Mouse (Mus musculus) lung, embryonic 16.5 days (tissue): ENCODE data around the gene Hist1h2bg. TPM values are rescaled to one million over a fixed set of nuclear protein-coding genes. Genes with fewer than 3 reads are reported as not detected.
"Not testable (repeated sequence)": the region's sequence is repeated elsewhere in the genome, so short reads cannot be mapped to it uniquely, and the experiment has no call there.

Experiments
- ATAC-seq: fragments of 200-750 bp; cut with Nextera tagmentation; 2 replicates; pipeline ENCODE4 v1.8.0; 2017; ENCODE audit warnings: low read depth, mild to moderate bottlenecking, moderate library complexity
- H3K27ac ChIP-seq: fragments of 300-500 bp; sonication (generic); 2 replicates; pipeline ENCODE4 v1.5.1; 2014; ENCODE audit warnings: mild to moderate bottlenecking, control low read depth, low read length
- H3K27me3 ChIP-seq: fragments of 300-500 bp; sonication (generic); 2 replicates; pipeline ENCODE4 v1.6.1; 2014; ENCODE audit warnings: low read depth, low read length, mixed read lengths; ENCODE audit not compliant: control insufficient read depth, insufficient read depth
- H3K36me3 ChIP-seq: fragments of 300-500 bp; sonication (generic); 2 replicates; pipeline ENCODE4 v1.6.1; 2014; ENCODE audit warnings: low read length; ENCODE audit not compliant: control insufficient read depth, insufficient read depth
- H3K4me1 ChIP-seq: fragments of 300-500 bp; sonication (generic); replicated peaks from 2 replicates; pipeline ENCODE4 v1.6.1; 2014; ENCODE audit warnings: low read length, mixed read lengths; ENCODE audit not compliant: control insufficient read depth, insufficient read depth
- H3K4me2 ChIP-seq: fragments of 300-500 bp; sonication (generic); 2 replicates; pipeline ENCODE4 v1.6.1; 2014; ENCODE audit warnings: low read depth, low read length, control low read depth
- H3K4me3 ChIP-seq: fragments of 300-500 bp; sonication (generic); 2 replicates; pipeline ENCODE4 v1.5.1; 2014; ENCODE audit warnings: mild to moderate bottlenecking, low read length, control low read depth
- H3K9ac ChIP-seq: fragments of 300-500 bp; sonication (generic); 2 replicates; pipeline ENCODE4 v1.6.1; 2014; ENCODE audit warnings: low read length, control low read depth
- H3K9me3 ChIP-seq: fragments of 300-500 bp; sonication (generic); 2 replicates; pipeline ENCODE4 v1.6.1; 2016; ENCODE audit warnings: low read length; ENCODE audit not compliant: control insufficient read depth
- WGBS: fragments of 180-500 bp; shearing (Covaris S2); extraction: QIAGEN DNeasy Blood & Tissue Kit; methylation state at CpG from one replicate; pipeline ENCODE4 v1.1.7; 2014; 5-methylcytosine and 5-hydroxymethylcytosine counted together
- polyA plus RNA-seq: library from polyadenylated mRNA; unstranded; fragments of >200 nt; fragmentation: Nextera tagmentation; extraction: Ambion mirVana; gene quantifications from 2 replicates; pipeline ENCODE4 v1.2.1, GENCODE M21; 2015

Hist1h2bg gene
- polyA plus RNA-seq, 1 experiment from 2014 or later = 15.8 TPM

DNA sequence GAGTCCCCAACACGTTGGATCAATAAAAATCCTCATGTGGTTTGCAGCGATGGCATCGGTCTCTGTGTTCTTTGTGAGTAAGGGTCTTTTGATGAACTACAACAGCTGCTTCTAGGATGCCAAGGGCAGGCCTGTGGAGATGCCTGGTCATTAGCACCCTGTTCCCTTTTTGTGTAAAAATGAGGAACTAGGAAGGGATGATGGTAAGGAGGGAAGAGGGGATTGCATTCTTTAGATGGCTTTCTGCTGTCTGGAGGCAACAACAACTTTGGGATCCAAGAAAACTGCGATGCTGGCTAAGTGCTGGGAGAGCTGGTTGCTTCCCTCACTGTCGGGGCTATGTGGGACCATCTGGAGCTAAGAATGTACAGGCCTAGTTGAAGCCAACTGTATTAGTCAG, 32.9 kb upstream of the Hist1h2bg start:
- WGBS = 78% methylated on average over 5 of the region's 5 CpGs
- Histone ChIP-seq H3K9me3 (no peaks in the 10 kb centered on the region), H3K4me3 (no peak overlapping the region), H3K27me3 (no peaks in the 10 kb centered on the region), H3K27ac (no peak overlapping the region), H3K4me1 (peaks cover 12% of the 10 kb centered on the region), H3K9ac (no peak overlapping the region), H3K4me2 (no peak overlapping the region), H3K36me3 (no peaks in the 10 kb centered on the region)
- no peak for ATAC-seq

DNA sequence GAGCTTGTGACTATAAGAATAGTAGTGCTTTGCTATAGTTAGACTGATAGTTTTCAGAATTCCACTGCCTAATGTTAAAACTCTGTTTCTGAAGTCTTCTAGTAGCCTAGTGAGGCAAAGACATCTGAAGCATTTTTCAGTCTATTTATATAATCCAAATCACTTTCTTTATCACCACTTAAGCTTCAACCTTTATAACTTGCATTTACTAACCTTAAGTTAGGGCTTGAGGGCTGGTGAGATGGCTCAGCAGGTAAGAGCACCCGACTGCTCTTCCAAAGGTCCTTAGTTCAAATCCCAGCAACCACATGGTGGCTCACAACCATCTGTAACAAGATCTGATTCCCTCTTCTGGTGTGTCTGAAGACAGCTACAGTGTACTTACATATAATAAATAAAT, 31.4 kb upstream of the Hist1h2bg start:
- not testable (repeated sequence) for H3K27me3 ChIP-seq, H3K4me2 ChIP-seq, H3K36me3 ChIP-seq, ATAC-seq, H3K27ac ChIP-seq, H3K9me3 ChIP-seq, H3K4me3 ChIP-seq, H3K9ac ChIP-seq
- 58% methylated on average over 1 of the region's 1 CpGs for WGBS
- H3K4me1 ChIP-seq = peaks cover 12% of the 10 kb centered on the region

DNA sequence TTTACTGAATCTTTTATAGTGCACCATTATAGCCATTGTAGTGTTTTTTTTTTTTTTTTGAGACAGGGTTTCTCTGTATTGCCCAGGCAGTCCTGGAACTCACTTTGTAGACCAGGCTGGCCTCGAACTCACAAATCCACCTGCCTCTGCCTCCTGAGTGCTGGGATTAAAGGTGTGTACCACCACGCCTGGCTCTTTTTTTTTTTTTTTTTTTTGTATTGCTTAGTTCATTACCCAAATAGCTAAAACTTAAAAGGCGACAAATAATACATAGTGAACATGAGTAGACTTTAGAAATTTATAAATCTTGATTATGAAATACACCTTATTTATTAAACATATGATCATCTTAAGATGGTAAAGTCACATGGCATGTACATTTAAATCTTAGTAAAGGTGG, 29.7 kb upstream of the Hist1h2bg start:
- Histone ChIP-seq H3K4me3 (no peak overlapping the region), H3K27ac (no peak overlapping the region), H3K9ac (no peak overlapping the region), H3K4me1 (peaks cover 9% of the 10 kb centered on the region), H3K4me2 (no peak overlapping the region), H3K9me3 (no peaks in the 10 kb centered on the region), H3K36me3 (no peaks in the 10 kb centered on the region), H3K27me3 (no peaks in the 10 kb centered on the region)
- WGBS = 78% methylated on average over 3 of the region's 3 CpGs
- no peak for ATAC-seq

DNA sequence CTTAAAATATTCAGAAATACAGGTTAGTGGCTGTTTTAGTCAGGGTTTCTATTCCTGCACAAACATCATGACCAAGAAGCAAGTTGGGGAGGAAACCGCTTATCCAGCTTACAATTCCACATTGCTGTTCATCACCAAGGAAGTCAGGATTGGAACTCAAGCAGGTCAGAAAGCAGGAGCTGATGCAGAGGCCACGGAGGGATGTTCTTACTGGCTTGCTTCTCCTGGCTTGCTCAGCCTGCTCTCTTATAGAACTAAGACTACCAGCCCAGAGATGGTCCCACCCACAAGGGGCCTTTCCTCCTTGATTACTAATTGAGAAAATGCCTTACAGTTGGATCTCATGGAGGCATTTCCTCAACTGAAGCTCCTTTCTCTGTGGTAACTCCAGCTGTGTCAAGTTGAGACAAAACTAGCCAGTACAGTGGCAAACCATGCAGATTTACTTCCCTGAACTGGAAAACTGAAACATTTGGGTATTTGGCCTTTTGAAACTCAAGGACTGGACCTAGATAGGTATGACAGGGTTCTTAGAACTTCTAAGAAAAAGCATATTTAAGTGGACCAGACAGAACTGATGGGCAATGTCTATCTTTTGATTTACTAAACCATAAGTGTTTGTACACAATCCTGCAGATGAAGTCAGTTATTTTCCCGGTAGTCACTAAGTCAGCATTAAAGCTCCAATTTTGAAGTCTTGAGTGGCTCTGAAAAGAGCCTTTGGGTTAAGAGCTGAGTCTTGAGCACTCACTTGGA, 28.8 kb upstream of the Hist1h2bg start:
- Histone ChIP-seq H3K4me2 (peak overlapping the region; percentile 67), H3K27ac (peak overlapping the region; percentile 88), H3K4me3 (peak overlapping the region; percentile 54), H3K9ac (peak overlapping the region; percentile 70)
- H3K27me3 ChIP-seq, H3K36me3 ChIP-seq, H3K9me3 ChIP-seq, ATAC-seq, H3K4me1 ChIP-seq: not testable (repeated sequence)
- 3% methylated on average over 3 of the region's 3 CpGs for WGBS

DNA sequence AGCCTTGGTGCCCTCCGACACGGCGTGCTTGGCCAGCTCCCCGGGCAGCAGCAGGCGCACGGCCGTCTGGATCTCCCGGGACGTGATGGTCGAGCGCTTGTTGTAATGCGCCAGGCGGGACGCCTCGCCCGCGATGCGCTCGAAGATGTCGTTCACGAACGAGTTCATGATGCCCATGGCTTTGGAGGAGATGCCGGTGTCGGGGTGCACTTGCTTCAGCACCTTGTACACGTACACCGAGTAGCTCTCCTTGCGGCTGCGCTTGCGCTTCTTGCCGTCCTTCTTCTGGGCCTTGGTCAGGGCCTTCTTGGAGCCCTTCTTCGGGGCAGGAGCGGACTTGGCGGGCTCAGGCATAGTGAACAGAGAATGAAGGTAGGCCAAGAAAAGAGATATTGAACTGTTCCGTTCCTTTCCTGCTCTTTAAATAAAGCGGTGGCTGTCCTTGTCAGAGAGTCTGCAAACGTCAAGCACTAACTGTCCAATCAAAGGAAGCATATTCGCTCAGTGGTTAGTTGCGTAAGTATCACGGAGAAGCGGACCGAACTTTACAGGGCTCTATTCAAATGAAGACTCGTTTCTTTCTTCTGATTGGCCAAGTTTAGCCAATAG, 28.1 kb upstream of the Hist1h2bg start, which contains the start of gene Hist1h2bh:
Hist1h2bh (minus strand) TSS at position 394 of the 609 bp plus-strand sequence.
- peak; percentile 95 for ATAC-seq
- H3K9ac ChIP-seq = peak within 1 kb of the TSS; percentile 70
- H3K4me2 ChIP-seq = peak within 1 kb of the TSS; percentile 77
- H3K4me3 ChIP-seq = peak within 1 kb of the TSS; percentile 54
- H3K4me1 ChIP-seq, H3K9me3 ChIP-seq, H3K36me3 ChIP-seq, H3K27me3 ChIP-seq: not testable (repeated sequence)
- peak within 1 kb of the TSS; percentile 97 for H3K27ac ChIP-seq
- WGBS = under 1% methylated on average over 22 of the region's 42 CpGs

DNA sequence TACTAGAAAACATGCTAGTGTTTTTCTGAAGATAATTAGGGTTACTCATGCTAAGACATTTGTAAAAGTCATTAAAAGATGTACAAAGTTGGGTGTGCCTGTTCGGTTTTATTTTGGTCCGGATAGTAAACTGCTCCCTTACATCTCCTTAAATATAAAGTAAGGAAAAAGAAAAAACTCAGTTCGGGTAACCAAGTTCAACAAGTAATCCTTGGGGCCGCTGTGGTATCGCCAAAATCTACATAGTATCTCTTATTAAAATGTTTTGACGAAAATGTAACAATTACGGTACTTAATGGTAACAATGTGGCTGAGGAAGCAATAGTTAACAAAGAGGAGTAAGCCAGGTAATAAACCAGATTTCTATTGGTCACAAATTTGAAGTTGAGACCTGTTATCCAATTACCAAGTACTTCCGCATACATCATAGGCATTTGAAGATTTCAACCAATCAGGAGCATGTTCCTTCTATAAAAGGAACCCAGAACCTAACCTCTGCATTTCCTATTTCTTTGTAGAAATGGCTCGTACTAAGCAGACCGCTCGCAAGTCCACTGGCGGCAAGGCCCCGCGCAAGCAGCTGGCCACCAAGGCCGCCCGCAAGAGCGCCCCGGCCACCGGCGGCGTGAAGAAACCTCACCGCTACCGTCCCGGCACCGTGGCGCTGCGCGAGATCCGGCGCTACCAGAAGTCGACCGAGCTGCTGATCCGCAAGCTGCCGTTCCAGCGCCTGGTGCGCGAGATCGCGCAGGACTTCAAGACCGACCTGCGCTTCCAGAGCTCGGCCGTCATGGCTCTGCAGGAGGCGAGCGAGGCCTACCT, 27.0 kb upstream of the Hist1h2bg start, which contains the start of gene Hist1h3f:
Hist1h3f (plus strand) TSS at position 88 of the 822 bp plus-strand sequence.
- H3K9ac ChIP-seq = peak within 1 kb of the TSS; percentile 70
- peak within 1 kb of the TSS; percentile 77 for H3K4me2 ChIP-seq
- ATAC-seq = peak; percentile 93
- H3K36me3 ChIP-seq = no peaks in the 10 kb centered on the region
- peak within 1 kb of the TSS; percentile 97 for H3K27ac ChIP-seq
- WGBS = under 1% methylated on average over 22 of the region's 45 CpGs
- H3K27me3 ChIP-seq = no peaks in the 10 kb centered on the region
- no peaks in the 10 kb centered on the region for H3K4me1 ChIP-seq
- H3K4me3 ChIP-seq = peak within 1 kb of the TSS; percentile 54
- no peaks in the 10 kb centered on the region for H3K9me3 ChIP-seq

DNA sequence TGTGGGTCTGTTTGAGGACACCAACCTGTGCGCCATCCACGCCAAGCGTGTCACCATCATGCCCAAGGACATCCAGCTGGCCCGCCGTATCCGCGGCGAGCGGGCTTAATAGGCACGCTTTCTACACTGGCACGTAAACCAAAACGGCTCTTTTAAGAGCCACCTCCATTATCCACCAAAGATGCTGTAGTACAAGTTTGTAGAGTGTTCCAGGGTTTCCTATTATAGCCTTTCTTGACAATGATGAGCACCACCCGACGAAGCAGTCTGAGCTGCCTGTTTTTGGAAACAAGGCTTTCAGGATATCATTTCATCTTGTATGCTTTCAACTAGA, 26.4 kb upstream of the Hist1h2bg start:
- H3K27me3 ChIP-seq, H3K36me3 ChIP-seq, H3K9me3 ChIP-seq, ATAC-seq, H3K4me1 ChIP-seq: not testable (repeated sequence)
- H3K4me3 ChIP-seq = peak overlapping the region; percentile 52
- peak overlapping the region; percentile 63 for H3K9ac ChIP-seq
- H3K27ac ChIP-seq = peak overlapping the region; percentile 90; the same call in 1 of the 2 replicates
- H3K4me2 ChIP-seq = peak overlapping the region; percentile 43
- WGBS = 0% methylated on average over 12 of the region's 14 CpGs

DNA sequence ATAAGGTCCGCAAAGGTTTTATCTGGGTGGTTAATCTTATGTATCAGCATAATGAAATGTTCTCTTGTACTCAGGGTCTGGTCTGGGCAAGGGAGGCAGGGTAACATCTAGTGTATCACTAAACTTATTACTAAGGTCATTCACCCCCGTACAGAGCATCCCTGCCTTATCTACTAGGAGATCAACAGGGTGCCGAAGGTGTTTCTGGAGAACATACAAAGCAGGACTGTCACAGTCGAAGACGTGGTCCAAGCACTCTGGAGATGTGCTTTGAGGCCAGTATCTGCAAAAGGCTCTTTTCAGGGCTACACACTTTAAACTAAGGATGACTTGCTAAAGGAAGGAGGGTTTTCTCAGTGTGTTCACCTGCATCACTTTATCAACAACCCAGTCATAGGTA, 24.5 kb upstream of the Hist1h2bg start:
- Histone ChIP-seq H3K9me3 (no peaks in the 10 kb centered on the region), H3K36me3 (no peaks in the 10 kb centered on the region), H3K9ac (no peak overlapping the region), H3K27me3 (no peaks in the 10 kb centered on the region), H3K4me1 (peaks cover 5% of the 10 kb centered on the region; the same call in 1 of the 2 replicates), H3K27ac (no peak overlapping the region), H3K4me2 (no peak overlapping the region), H3K4me3 (no peak overlapping the region)
- WGBS = 52% methylated on average over 5 of the region's 5 CpGs
- ATAC-seq = no peak

DNA sequence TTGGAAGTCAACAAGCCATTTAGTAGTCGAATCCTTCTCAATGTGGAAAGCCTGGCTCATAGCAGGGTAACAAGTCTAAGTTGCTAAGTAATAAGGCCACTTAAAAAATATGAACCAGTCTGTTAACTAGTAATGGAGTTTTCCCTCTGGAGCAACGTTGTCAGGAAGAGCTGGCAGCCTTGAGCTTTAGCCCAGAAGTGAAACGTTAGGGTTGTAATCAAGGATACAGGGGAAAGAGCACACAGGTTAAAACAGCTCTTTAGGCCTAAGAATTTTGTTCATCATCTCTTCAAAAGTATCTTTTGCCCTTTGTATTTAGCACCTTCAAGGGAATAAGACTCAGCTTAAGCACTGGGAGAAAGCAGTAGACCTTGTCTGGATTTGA, 20.4 kb upstream of the Hist1h2bg start:
- ATAC-seq = no peak
- Histone ChIP-seq H3K4me3 (peak overlapping the region; percentile 53), H3K27ac (peak overlapping the region; percentile 88), H3K9me3 (no peaks in the 10 kb centered on the region), H3K36me3 (no peaks in the 10 kb centered on the region), H3K4me1 (peaks cover 12% of the 10 kb centered on the region), H3K27me3 (no peaks in the 10 kb centered on the region), H3K9ac (peak overlapping the region; percentile 71), H3K4me2 (peak overlapping the region; percentile 64)
- WGBS = 6% methylated on average over 3 of the region's 3 CpGs
